Mouse (Mus musculus): ENCODE results near the gene Tmem255b. TPM values are rescaled to one million over a fixed set of nuclear protein-coding genes. Genes with fewer than 3 reads are reported as not detected.

The Tmem255b gene
- total RNA-seq, 2 experiments from 2014 or later: 3.6 to 5.9 TPM

GRCm38 (mm10) chr8:13415879-13416278 is 19.1 kb upstream of the Tmem255b start:
- intact Hi-C loops (cut with DNase I): no loop called here
- Histone ChIP-seq H3K27ac (no peak overlapping the region), H3K4me3 (no peak overlapping the region)
- peak in 1 of 2 experiments; percentile 19 for DNase-seq (ENCODE audit: extremely low spot score in 1 of 2, low spot score in 2 of 2)
- no peak for TF ChIP-seq CTCF (IDR thresholded peaks at IDR 0.05)

- no peak for TF ChIP-seq CTCF (IDR thresholded peaks at IDR 0.05)
- Histone ChIP-seq H3K27ac (no peak overlapping the region), H3K4me3 (no peak overlapping the region)
- no peak for DNase-seq (ENCODE audit: extremely low spot score in 1 of 2, low spot score in 2 of 2)
- intact Hi-C loops (cut with DNase I): no loop called here
Observed at GRCm38 (mm10) chr8:13419111-13419639, 15.8 kb upstream of the Tmem255b start.

- TF ChIP-seq CTCF (IDR thresholded peaks at IDR 0.05): no peak
- intact Hi-C loops (cut with DNase I): no loop called here
- Histone ChIP-seq H3K4me3 (no peak overlapping the region), H3K27ac (no peak overlapping the region)
- peak; percentile 15 to 22 for DNase-seq (ENCODE audit: extremely low spot score in 1 of 2, low spot score in 2 of 2)
Observed at GRCm38 (mm10) chr8:13420970-13421369, 14.0 kb upstream of the Tmem255b start.

GRCm38 (mm10) chr8:13427351-13427750 is 7.6 kb upstream of the Tmem255b start:
- DNase-seq (ENCODE audit: extremely low spot score in 1 of 2, low spot score in 2 of 2): no peak
- Histone ChIP-seq H3K4me3 (no peak overlapping the region), H3K27ac (no peak overlapping the region)
- intact Hi-C loops (cut with DNase I): no loop called here
- TF ChIP-seq CTCF (IDR thresholded peaks at IDR 0.05): no peak

GRCm38 (mm10) chr8:13428156-13428555 is 6.8 kb upstream of the Tmem255b start:
- no peak for TF ChIP-seq CTCF (IDR thresholded peaks at IDR 0.05)
- no peak for DNase-seq (ENCODE audit: extremely low spot score in 1 of 2, low spot score in 2 of 2)
- H3K27ac ChIP-seq: no peak overlapping the region
- intact Hi-C loops (cut with DNase I): no loop called here
- no peak overlapping the region for H3K4me3 ChIP-seq

GRCm38 (mm10) chr8:13430412-13430811 is 4.6 kb upstream of the Tmem255b start:
- Histone ChIP-seq H3K27ac (no peak overlapping the region), H3K4me3 (no peak overlapping the region)
- DNase-seq (ENCODE audit: extremely low spot score in 1 of 2, low spot score in 2 of 2): no peak
- intact Hi-C loops (cut with DNase I): loop anchor here (2.0 kb wide), 1 partner anchor 14 kb away; no protein-coding TSS in a partner anchor
- TF ChIP-seq CTCF (IDR thresholded peaks at IDR 0.05): no peak

GRCm38 (mm10) chr8:13430866-13431265 is 4.1 kb upstream of the Tmem255b start:
- H3K27ac ChIP-seq: no peak overlapping the region
- no peak for TF ChIP-seq CTCF (IDR thresholded peaks at IDR 0.05)
- no peak overlapping the region for H3K4me3 ChIP-seq
- intact Hi-C loops (cut with DNase I): loop anchor here (2.0 kb wide), 1 partner anchor 14 kb away; no protein-coding TSS in a partner anchor
- DNase-seq (ENCODE audit: extremely low spot score in 1 of 2, low spot score in 2 of 2): no peak

GRCm38 (mm10) chr8:13433130-13433529 is 1.9 kb upstream of the Tmem255b start:
- no peak overlapping the region for H3K4me3 ChIP-seq
- no peak for DNase-seq (ENCODE audit: extremely low spot score in 1 of 2, low spot score in 2 of 2)
- H3K27ac ChIP-seq: no peak overlapping the region
- TF ChIP-seq CTCF (IDR thresholded peaks at IDR 0.05): no peak
- intact Hi-C loops (cut with DNase I): no loop called here

- Histone ChIP-seq H3K27ac (no peak overlapping the region), H3K4me3 (no peak overlapping the region)
- intact Hi-C loops (cut with DNase I): no loop called here
- no peak for DNase-seq (ENCODE audit: extremely low spot score in 1 of 2, low spot score in 2 of 2)
- TF ChIP-seq CTCF (IDR thresholded peaks at IDR 0.05): no peak
Observed at GRCm38 (mm10) chr8:13436052-13436451, 1.1 kb downstream of the Tmem255b start.

- intact Hi-C loops (cut with DNase I): no loop called here
- no peak overlapping the region for H3K27ac ChIP-seq
- no peak for DNase-seq (ENCODE audit: extremely low spot score in 1 of 2, low spot score in 2 of 2)
- no peak overlapping the region for H3K4me3 ChIP-seq
- TF ChIP-seq CTCF (IDR thresholded peaks at IDR 0.05): no peak
Observed at GRCm38 (mm10) chr8:13437531-13437930, 2.5 kb downstream of the Tmem255b start.

GRCm38 (mm10) chr8:13442152-13442551 is 7.2 kb downstream of the Tmem255b start:
- no peak for TF ChIP-seq CTCF (IDR thresholded peaks at IDR 0.05)
- intact Hi-C loops (cut with DNase I): no loop called here
- Histone ChIP-seq H3K4me3 (no peak overlapping the region), H3K27ac (no peak overlapping the region)
- no peak for DNase-seq (ENCODE audit: extremely low spot score in 1 of 2, low spot score in 2 of 2)

- no peak overlapping the region for H3K4me3 ChIP-seq
- intact Hi-C loops (cut with DNase I): no loop called here
- H3K27ac ChIP-seq: no peak overlapping the region
- TF ChIP-seq CTCF (IDR thresholded peaks at IDR 0.05): no peak
- no peak for DNase-seq (ENCODE audit: extremely low spot score in 1 of 2, low spot score in 2 of 2)
Observed at GRCm38 (mm10) chr8:13446456-13446855, 11.5 kb downstream of the Tmem255b start.

GRCm38 (mm10) chr8:13448145-13448544 is 13.2 kb downstream of the Tmem255b start:
- TF ChIP-seq CTCF (IDR thresholded peaks at IDR 0.05): no peak
- DNase-seq (ENCODE audit: extremely low spot score in 1 of 2, low spot score in 2 of 2): no peak
- intact Hi-C loops (cut with DNase I): no loop called here
- Histone ChIP-seq H3K4me3 (no peak overlapping the region), H3K27ac (no peak overlapping the region)
